Mouse (Mus musculus): ENCODE results near the gene Sec11a.
"Not testable (repeated sequence)": the region's sequence is repeated elsewhere in the genome, so short reads cannot be mapped to it uniquely, and the experiment has no call there.

- TF ChIP-seq CTCF (IDR thresholded peaks at IDR 0.05; ENCODE audit: borderline replicate concordance, control insufficient read depth, extremely low read depth, insufficient read depth, low read length, poor library complexity); POLR2A (IDR thresholded peaks at IDR 0.05; ENCODE audit: control insufficient read depth, extremely low read depth, insufficient read depth, low read length, poor library complexity): not testable (repeated sequence)
Observed at GRCm38 (mm10) chr7:80936617-80937303, 10.8 kb downstream of the Sec11a start.

All from thymus, adult 2 months (tissue).